Mouse (Mus musculus) MEL (cell line): Measurements from ENCODE around the gene Gm9736.

Experiments used
- CTCF ChIP-seq, 3 experiments: IDR thresholded peaks in 2 of 3; conservative IDR thresholded peaks in 1 of 3; 2 replicates each; pipeline ENCODE4 v1.5.1; 2011 to 2012; ENCODE audit warnings: low read length in 3 of 3, low read depth in 2 of 3, mild to moderate bottlenecking in 2 of 3, improper control_type of control experiment in 1 of 3, inconsistent platforms in 1 of 3, mixed read lengths in 1 of 3, moderate library complexity in 1 of 3; ENCODE audit not compliant: control insufficient read depth in 1 of 3, insufficient read depth in 1 of 3, poor library complexity in 1 of 3, severe bottlenecking in 1 of 3
- MAX ChIP-seq: IDR thresholded peaks from 2 replicates; pipeline ENCODE4 v1.6.1; 2011; ENCODE audit warnings: low read length, improper control_type of control experiment
- NRF1 ChIP-seq: IDR thresholded peaks from 2 replicates; pipeline ENCODE4 v1.6.1; 2014; ENCODE audit warnings: low read depth, mild to moderate bottlenecking, inconsistent platforms, low read length, improper control_type of control experiment, moderate library complexity; ENCODE audit not compliant: poor library complexity, insufficient read depth, severe bottlenecking
- POLR2A ChIP-seq, 2 experiments: IDR thresholded peaks; 2 replicates each; pipeline ENCODE4 v1.6.1; 2011 to 2012; ENCODE audit warnings: low read length in 2 of 2, mild to moderate bottlenecking in 2 of 2, control low read depth in 1 of 2, improper control_type of control experiment in 1 of 2, low read depth in 1 of 2, moderate library complexity in 1 of 2; ENCODE audit not compliant: control insufficient read depth in 1 of 2, insufficient read depth in 1 of 2, poor library complexity in 1 of 2
- POLR2AphosphoS5 ChIP-seq: IDR thresholded peaks from 2 replicates; pipeline ENCODE4 v1.6.1; 2012; ENCODE audit warnings: low read depth, borderline replicate concordance, mild to moderate bottlenecking, inconsistent platforms, low read length, moderate library complexity, mixed read lengths
- USF1 ChIP-seq: IDR thresholded peaks from 2 replicates; pipeline ENCODE4 v1.6.1; 2014; ENCODE audit warnings: low read depth, mild to moderate bottlenecking, inconsistent platforms, low read length, improper control_type of control experiment, moderate library complexity
- ZC3H11A ChIP-seq: IDR thresholded peaks from 2 replicates; pipeline ENCODE4 v1.6.1; 2012; ENCODE audit warnings: low read depth, mild to moderate bottlenecking, inconsistent platforms, low read length, improper control_type of control experiment

- peak in 2 of 3 experiments; percentile 38 to 46; a peak in 4 of 6 replicates for TF ChIP-seq CTCF (IDR thresholded peaks at IDR 0.05 in 2 of 3, conservative IDR thresholded peaks at IDR 0.05 in 1 of 3; ENCODE audit: control insufficient read depth in 1 of 3, insufficient read depth in 1 of 3, low read depth in 2 of 3, low read length in 3 of 3, poor library complexity in 1 of 3, severe bottlenecking in 1 of 3)
- no peak for TF ChIP-seq USF1
- no peak for TF ChIP-seq ZC3H11A
- no peak for TF ChIP-seq NRF1
- no peak for TF ChIP-seq POLR2A (IDR thresholded peaks at IDR 0.05; ENCODE audit: control insufficient read depth in 1 of 2, insufficient read depth in 1 of 2, low read depth in 1 of 2, low read length in 2 of 2, poor library complexity in 1 of 2)
- TF ChIP-seq MAX = no peak
- TF ChIP-seq POLR2AphosphoS5 = no peak
Observed at GRCm38 (mm10) chr10:77728280-77728679, 22.9 kb downstream of the Gm9736 start.
